Mouse (Mus musculus): ENCODE data around the gene Lats2. TPM values are rescaled to one million over a fixed set of nuclear protein-coding genes. Genes with fewer than 3 reads are reported as not detected.

Lats2 gene
- polyA plus RNA-seq, 1 experiment = 32.6 TPM

DNA sequence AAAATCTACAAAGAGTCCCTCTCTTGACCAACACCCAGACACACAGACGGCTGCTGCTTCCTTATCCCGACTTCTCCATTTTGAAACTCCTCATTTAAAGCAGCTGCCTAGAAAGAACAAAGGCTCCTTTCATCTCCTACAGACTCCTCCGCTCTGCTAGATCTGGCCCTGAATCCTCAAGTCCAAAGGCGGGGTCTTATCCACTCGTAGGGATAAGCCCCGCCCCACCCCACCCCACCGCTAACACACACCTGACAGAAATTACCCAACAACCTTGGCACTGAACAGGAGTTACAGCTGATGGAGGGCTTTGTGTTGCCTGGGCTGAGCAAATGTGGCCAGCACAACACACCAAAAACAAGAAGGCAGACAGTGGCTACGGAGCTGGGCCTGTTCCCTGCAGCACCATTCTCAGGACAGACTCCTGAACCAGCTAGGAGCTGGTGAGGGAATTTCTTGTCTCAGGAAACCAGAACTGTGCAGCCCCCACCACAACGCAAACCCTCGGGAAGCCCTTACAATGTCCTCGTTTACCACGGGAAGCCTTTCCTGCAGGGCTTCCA lies 56.2 kb downstream of the Lats2 start:
- no peak for DNase-seq
- TF ChIP-seq POLR2A (IDR thresholded peaks at IDR 0.05; ENCODE audit: borderline replicate concordance, insufficient read depth, low read length) = no peak
- no peak for TF ChIP-seq CTCF (IDR thresholded peaks at IDR 0.05; ENCODE audit: borderline replicate concordance, insufficient read depth, low read depth, low read length)
- Histone ChIP-seq H3K4me1 (ENCODE audit: control insufficient read depth, insufficient read depth, low read length) (peaks cover 3% of the 10 kb centered on the region; the same call in 1 of the 2 replicates), H3K27ac (ENCODE audit: insufficient read depth, low read length) (no peak overlapping the region), H3K4me3 (replicated peaks; ENCODE audit: insufficient read depth, low read depth, low read length) (no peak overlapping the region), H3K27me3 (ENCODE audit: control insufficient read depth, insufficient read depth, low read length) (no peaks in the 10 kb centered on the region)
- WGBS = 58% methylated on average over 12 of the region's 12 CpGs

DNA sequence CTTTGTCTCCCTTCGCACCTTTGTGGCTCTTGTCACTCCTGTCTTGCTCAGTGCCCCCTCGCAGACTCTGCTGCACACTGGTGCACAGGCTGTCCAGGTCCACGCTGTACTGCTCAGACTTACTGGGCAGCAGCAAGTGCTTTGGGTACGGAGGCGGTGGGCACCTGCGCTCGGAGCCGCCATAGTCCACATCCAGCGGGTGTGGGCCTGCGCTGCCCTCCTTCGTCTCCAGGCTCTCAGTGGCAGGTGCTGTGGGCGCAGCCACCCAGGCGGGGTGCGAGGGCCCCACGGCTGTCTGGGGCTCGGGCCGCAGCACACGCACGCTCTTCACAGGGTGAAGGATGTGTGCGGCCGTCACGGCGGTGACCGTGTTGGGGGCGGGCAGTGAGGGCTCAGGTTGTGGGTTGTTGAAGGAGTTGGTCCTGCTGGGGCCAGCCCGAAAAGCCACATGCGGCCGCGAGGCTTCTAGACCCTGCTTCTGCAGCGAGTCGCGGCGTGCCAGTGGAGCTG lies 58.7 kb downstream of the Lats2 start:
- H3K27ac ChIP-seq (ENCODE audit: insufficient read depth, low read length) = no peak overlapping the region

DNA sequence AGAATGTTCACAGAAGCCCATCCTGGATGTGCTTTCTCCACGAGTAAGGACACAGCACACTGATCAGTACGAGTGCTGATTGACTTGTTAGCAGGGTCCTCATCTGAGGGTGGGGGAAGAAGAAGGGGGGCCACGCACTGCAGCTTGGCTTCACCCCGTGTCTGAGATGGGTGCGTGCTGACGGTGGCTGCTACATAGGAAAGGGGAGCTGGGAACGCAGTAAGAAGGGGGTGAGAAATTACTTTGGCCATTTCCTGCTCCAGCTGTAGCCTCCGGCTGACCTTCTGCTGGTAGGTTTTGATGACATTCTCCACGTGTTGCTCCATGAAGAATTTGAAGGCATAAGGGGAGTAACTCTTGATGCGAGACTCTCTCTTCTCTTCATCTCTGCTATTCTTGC lies 59.2 kb downstream of the Lats2 start:
- 88% methylated on average over 10 of the region's 10 CpGs for WGBS
- H3K27ac ChIP-seq (ENCODE audit: insufficient read depth, low read length) = no peak overlapping the region
- no peak overlapping the region for H3K4me3 ChIP-seq (replicated peaks; ENCODE audit: insufficient read depth, low read depth, low read length)
- no peak for TF ChIP-seq POLR2A (IDR thresholded peaks at IDR 0.05; ENCODE audit: borderline replicate concordance, insufficient read depth, low read length)
- TF ChIP-seq CTCF (IDR thresholded peaks at IDR 0.05; ENCODE audit: borderline replicate concordance, insufficient read depth, low read depth, low read length) = no peak
- DNase-seq = no peak
- no peaks in the 10 kb centered on the region for H3K4me1 ChIP-seq (ENCODE audit: control insufficient read depth, insufficient read depth, low read length)
- H3K27me3 ChIP-seq (ENCODE audit: control insufficient read depth, insufficient read depth, low read length) = no peaks in the 10 kb centered on the region

More for the DNA sequence above, 58.7 kb downstream of the Lats2 start:
- H3K4me1 ChIP-seq (ENCODE audit: control insufficient read depth, insufficient read depth, low read length) = no peaks in the 10 kb centered on the region
- H3K27me3 ChIP-seq (ENCODE audit: control insufficient read depth, insufficient read depth, low read length) = no peaks in the 10 kb centered on the region
- DNase-seq = no peak
- WGBS = 94% methylated on average over 33 of the region's 33 CpGs
- no peak overlapping the region for H3K4me3 ChIP-seq (replicated peaks; ENCODE audit: insufficient read depth, low read depth, low read length)
- TF ChIP-seq CTCF (IDR thresholded peaks at IDR 0.05; ENCODE audit: borderline replicate concordance, insufficient read depth, low read depth, low read length) (no peak), POLR2A (IDR thresholded peaks at IDR 0.05; ENCODE audit: borderline replicate concordance, insufficient read depth, low read length) (no peak)

DNA sequence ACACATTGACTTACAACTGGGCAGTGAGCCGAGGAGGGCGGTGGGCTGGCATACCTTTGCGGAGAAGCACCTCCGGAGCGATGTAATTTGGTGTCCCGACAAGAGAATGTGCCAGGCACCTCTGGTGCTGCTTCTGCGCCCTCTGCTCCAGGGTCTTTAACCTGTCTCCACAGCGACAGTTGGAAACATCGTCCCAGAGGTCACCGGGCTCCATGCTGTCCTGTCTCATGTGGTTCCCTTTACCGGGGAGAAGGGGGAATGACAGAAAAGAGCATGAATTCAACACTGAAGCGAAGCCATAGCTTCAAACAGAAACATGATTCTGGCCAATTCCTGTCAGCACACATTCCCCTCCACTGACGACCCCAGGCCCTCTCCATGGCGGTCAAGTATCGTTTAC lies 62.1 kb downstream of the Lats2 start:
- Histone ChIP-seq H3K4me1 (ENCODE audit: control insufficient read depth, insufficient read depth, low read length) (no peaks in the 10 kb centered on the region), H3K4me3 (replicated peaks; ENCODE audit: insufficient read depth, low read depth, low read length) (no peak overlapping the region), H3K27ac (ENCODE audit: insufficient read depth, low read length) (no peak overlapping the region), H3K27me3 (ENCODE audit: control insufficient read depth, insufficient read depth, low read length) (no peaks in the 10 kb centered on the region)
- no peak for TF ChIP-seq POLR2A (IDR thresholded peaks at IDR 0.05; ENCODE audit: borderline replicate concordance, insufficient read depth, low read length)
- no peak for TF ChIP-seq CTCF (IDR thresholded peaks at IDR 0.05; ENCODE audit: borderline replicate concordance, insufficient read depth, low read depth, low read length)
- no peak for DNase-seq
- 94% methylated on average over 15 of the region's 15 CpGs for WGBS

DNA sequence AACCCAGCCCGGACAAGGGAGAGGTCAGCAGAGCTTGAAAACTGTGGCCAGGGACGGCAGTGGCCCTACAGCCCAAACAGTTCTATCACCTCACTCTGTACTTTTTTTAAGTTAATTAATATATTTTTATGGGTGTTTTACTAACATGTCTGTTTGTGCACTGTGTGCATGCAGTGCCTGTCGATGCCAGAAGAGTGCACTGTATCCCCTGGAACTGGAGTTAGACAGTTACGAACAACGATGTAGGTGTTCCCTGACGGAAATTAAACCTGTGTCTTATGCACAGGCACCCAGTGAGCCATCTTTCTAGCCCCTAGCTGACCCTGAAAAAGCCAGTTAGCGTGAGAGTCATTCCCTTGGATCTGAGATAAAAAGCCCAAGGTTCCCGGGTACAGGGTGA lies 62.6 kb downstream of the Lats2 start:
- no peak for DNase-seq
- Histone ChIP-seq H3K4me1 (ENCODE audit: control insufficient read depth, insufficient read depth, low read length) (no peaks in the 10 kb centered on the region), H3K4me3 (replicated peaks; ENCODE audit: insufficient read depth, low read depth, low read length) (no peak overlapping the region), H3K27ac (ENCODE audit: insufficient read depth, low read length) (no peak overlapping the region), H3K27me3 (ENCODE audit: control insufficient read depth, insufficient read depth, low read length) (no peaks in the 10 kb centered on the region)
- 88% methylated on average over 8 of the region's 8 CpGs for WGBS
- TF ChIP-seq POLR2A (IDR thresholded peaks at IDR 0.05; ENCODE audit: borderline replicate concordance, insufficient read depth, low read length) (no peak), CTCF (IDR thresholded peaks at IDR 0.05; ENCODE audit: borderline replicate concordance, insufficient read depth, low read depth, low read length) (peak; percentile 35; the same call in 1 of the 2 replicates)

DNA sequence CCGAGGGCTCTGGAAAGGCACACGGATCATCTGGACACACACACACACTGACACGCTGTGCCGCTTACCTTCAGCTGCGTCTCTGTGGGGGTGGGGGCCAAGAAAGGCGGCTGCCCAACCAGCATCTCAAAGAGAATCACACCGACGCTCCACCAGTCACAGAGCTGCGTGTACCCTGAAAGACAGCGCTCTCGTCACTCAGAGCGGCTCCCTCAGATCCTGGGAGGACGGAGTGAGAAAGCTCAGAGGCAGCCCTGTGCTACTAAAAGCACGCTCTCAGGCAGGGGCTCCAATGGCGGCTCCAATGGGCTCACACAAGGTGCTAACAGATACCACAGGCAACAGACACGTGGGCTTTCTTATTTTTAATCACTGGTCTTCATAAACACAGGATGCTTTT lies 63.9 kb downstream of the Lats2 start:
- 84% methylated on average over 16 of the region's 16 CpGs for WGBS
- no peak overlapping the region for H3K27ac ChIP-seq (ENCODE audit: insufficient read depth, low read length)
- H3K4me3 ChIP-seq (replicated peaks; ENCODE audit: insufficient read depth, low read depth, low read length) = no peak overlapping the region
- no peak for DNase-seq
- no peaks in the 10 kb centered on the region for H3K27me3 ChIP-seq (ENCODE audit: control insufficient read depth, insufficient read depth, low read length)
- TF ChIP-seq POLR2A (IDR thresholded peaks at IDR 0.05; ENCODE audit: borderline replicate concordance, insufficient read depth, low read length) (no peak), CTCF (IDR thresholded peaks at IDR 0.05; ENCODE audit: borderline replicate concordance, insufficient read depth, low read depth, low read length) (no peak)
- no peaks in the 10 kb centered on the region for H3K4me1 ChIP-seq (ENCODE audit: control insufficient read depth, insufficient read depth, low read length)

DNA sequence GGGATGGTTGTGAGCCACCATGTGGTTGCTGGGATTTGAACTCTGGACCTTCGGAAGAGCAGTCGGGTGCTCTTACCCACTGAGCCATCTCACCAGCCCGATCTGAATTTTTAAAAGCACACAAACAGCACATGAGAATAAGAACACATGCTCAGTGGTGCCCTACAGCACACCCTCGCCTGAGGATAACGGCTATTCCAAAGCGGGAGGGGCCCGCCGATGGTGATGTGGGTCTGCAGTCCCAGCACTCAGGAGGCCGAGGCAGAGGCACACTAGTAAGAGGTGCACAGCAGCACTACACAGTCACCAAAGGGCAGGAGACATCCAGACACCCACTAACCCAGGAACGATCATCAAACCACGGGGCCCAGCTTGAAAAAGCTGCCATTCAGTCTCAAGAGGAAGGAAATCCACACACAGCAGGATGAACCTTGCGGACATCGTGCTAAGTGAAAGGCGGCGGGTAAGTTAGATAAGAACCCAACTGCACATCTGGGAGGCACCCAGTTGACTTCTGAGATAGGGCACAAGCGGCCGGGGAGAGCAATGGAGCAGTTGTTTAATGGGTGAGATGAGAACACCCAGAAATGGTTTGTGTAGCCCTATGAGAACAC lies 65.6 kb downstream of the Lats2 start:
- no peaks in the 10 kb centered on the region for H3K27me3 ChIP-seq (ENCODE audit: control insufficient read depth, insufficient read depth, low read length)
- no peaks in the 10 kb centered on the region for H3K4me1 ChIP-seq (ENCODE audit: control insufficient read depth, insufficient read depth, low read length)
- no peak overlapping the region for H3K4me3 ChIP-seq (replicated peaks; ENCODE audit: insufficient read depth, low read depth, low read length)
- no peak overlapping the region for H3K27ac ChIP-seq (ENCODE audit: insufficient read depth, low read length)
- WGBS = 92% methylated on average over 17 of the region's 17 CpGs
- no peak for DNase-seq
- TF ChIP-seq POLR2A (IDR thresholded peaks at IDR 0.05; ENCODE audit: borderline replicate concordance, insufficient read depth, low read length) (no peak), CTCF (IDR thresholded peaks at IDR 0.05; ENCODE audit: borderline replicate concordance, insufficient read depth, low read depth, low read length) (no peak)

DNA sequence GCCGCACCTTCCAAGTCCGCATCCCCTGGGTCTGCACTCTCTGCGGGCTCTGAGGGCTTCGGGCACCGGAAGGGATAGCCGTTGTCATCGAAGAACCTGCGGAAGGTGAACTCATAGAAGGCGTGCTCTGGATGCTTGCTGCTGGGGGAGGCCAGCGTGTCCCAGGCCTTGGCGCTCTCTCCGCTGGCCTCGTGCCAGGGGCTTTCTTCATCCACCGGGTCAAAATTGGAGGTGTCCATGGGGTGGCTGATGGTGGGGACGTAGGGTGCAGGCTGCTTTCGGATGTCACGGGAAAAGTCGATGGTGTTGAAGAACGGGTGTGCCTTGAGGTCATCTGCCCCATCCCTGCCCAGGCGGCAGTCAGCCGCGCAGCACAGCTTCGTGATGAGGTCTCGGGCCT lies 66.9 kb downstream of the Lats2 start:
- 85% methylated on average over 24 of the region's 24 CpGs for WGBS
- TF ChIP-seq POLR2A (IDR thresholded peaks at IDR 0.05; ENCODE audit: borderline replicate concordance, insufficient read depth, low read length) (no peak), CTCF (IDR thresholded peaks at IDR 0.05; ENCODE audit: borderline replicate concordance, insufficient read depth, low read depth, low read length) (no peak)
- DNase-seq = no peak
- Histone ChIP-seq H3K27ac (ENCODE audit: insufficient read depth, low read length) (no peak overlapping the region), H3K4me1 (ENCODE audit: control insufficient read depth, insufficient read depth, low read length) (no peaks in the 10 kb centered on the region), H3K27me3 (ENCODE audit: control insufficient read depth, insufficient read depth, low read length) (no peaks in the 10 kb centered on the region), H3K4me3 (replicated peaks; ENCODE audit: insufficient read depth, low read depth, low read length) (no peak overlapping the region)
